In genomic region chr3:9885565-9885964, GRCm38 (mm10) we compare ENCODE assay signal across 8 mouse cellular contexts.
DNase-seq lines count a peak whose midpoint lies in the region; ATAC-seq lines count a peak whose summit lies in the region.

No protein-coding gene starts in this region.

- DNase-seq in cerebellum, adult 11-12 months = peak; percentile 11
- DNase-seq in retina, postnatal 1 day = peak; percentile 49
- DNase-seq in retina, embryonic 14.5 days (ENCODE audit: low spot score) = no peak
- DNase-seq in gastrocnemius, postnatal 10 days = peak; percentile 62
- peak; percentile 59 for DNase-seq in kidney, postnatal 10 days
- DNase-seq in lung, postnatal 4 days = peak; percentile 65 to 78
- DNase-seq in B cell, adult 2 months = no peak

- no peak for ATAC-seq in cerebellum, adult (ENCODE audit: insufficient number of reproducible peaks, low FRiP score, low TSS enrichment)

Comparison
In these comparisons a context has a peak if more than half of its experiments do, and no peak if none do; other contexts are left out.
1. DNase-seq: peak in cerebellum, adult 11-12 months (single experiment), retina, postnatal 1 day (single experiment), gastrocnemius, postnatal 10 days (single experiment), kidney, postnatal 10 days (single experiment) and lung, postnatal 4 days (2 of 2); none in retina, embryonic 14.5 days (single experiment) and B cell, adult 2 months (0 of 2).